Mouse (Mus musculus) erythroblast, embryonic 14.5 days (primary cell): ENCODE measurements around the gene Oxct1.

Experiments used
- GATA1 ChIP-seq: IDR thresholded peaks from 2 replicates; pipeline ENCODE4 v1.6.1; 2012; ENCODE audit warnings: low read length, inconsistent platforms, mixed read lengths
- TAL1 ChIP-seq: IDR thresholded peaks from 3 replicates; pipeline ENCODE4 v1.6.1; 2012; ENCODE audit warnings: low read length, inconsistent platforms, mixed read lengths

DNA sequence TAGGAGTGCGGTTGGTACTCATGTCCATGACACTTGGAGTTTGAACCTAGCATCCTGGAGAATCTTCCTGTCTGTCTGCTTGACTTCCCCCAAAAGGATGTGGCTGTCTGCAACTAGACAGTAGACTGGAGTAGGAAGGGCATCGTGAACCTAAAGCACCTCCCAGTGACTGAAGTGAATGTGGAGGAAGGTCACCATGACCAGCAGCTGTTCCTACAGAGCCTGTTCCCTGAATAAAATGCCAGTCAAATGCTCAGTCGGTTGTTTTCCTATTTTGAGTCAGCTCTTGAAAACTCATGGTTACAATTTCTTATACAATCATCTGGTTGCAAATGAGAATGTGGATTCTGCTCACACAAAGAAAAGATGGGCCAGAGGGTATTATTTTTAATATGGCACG is 51.8 kb downstream of the Oxct1 start:
- no peak for TF ChIP-seq TAL1
- TF ChIP-seq GATA1, result no peak
